Mouse (Mus musculus): ENCODE results near the gene Hacd2.

DNA sequence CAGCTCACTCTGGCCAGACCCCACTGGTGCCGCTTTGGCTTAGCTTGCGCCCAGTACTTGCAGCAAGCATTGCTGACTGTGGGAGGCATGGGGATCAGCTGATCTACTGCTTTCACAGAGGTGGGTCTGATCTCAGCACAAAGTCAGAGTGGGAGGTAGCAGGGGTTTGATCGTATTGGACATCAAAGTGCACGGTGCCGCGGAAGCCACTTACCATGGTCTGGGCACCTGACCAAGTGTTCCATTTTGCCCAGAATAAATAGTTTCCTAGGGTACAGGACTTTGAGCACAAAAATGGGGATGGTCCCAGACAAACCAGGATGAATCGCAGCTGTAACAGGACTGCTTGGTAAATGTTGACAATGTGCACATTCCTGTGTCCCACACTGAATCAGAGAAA is 41.2 kb upstream of the Hacd2 start:
- no peak for TF ChIP-seq E2F4 (IDR thresholded peaks at IDR 0.05; ENCODE audit: insufficient replicate concordance, low read depth, low read length)
- TF ChIP-seq CTCF (conservative IDR thresholded peaks at IDR 0.05 in 1 of 2, IDR thresholded peaks at IDR 0.05 in 1 of 2; ENCODE audit: low read depth in 2 of 2, low read length in 2 of 2): no peak

Measured in CH12.LX (cell line).